In the genomic region with DNA sequence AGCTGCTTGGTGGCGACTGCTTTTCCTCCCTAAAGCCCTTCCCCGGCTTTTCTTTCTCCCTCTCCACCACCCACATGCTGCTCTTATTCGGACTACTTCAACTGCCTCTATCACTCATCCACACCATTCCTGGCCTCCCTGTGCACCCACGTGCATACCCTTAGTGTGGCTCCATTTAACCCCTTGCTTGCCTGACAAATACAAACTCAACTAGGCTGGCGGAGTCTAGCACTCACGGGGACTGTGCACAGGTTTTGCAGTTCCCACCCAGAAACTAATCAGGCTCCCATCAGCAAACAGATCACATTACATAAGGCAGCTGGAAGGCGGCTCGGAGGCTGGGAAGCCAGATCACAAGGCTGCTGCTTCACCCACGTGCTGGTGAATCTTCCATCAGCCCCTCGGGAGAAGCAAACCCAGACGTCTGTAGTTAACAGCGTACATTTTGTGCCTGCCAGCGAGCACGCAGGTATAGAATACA, we compare ENCODE assay signal across 8 mouse cellular contexts.
DNase-seq lines count a peak whose midpoint lies in the region; ATAC-seq and TF ChIP-seq lines count a peak whose summit lies in the region.

No protein-coding gene starts in this region.

- no peak for TF ChIP-seq POLR2A in thymus, adult 2 months (IDR thresholded peaks at IDR 0.05; ENCODE audit: control insufficient read depth, extremely low read depth, insufficient read depth, low read length, poor library complexity)

- H3K27ac ChIP-seq in forebrain, embryonic 12.5 days = no peak overlapping the region
- H3K27ac ChIP-seq in midbrain, embryonic 12.5 days (replicated peaks) = no peak overlapping the region; the same call in 1 of the 2 replicates
- no peak overlapping the region for H3K27ac ChIP-seq in stomach, postnatal 0 days (replicated peaks)
- no peak overlapping the region for H3K27ac ChIP-seq in thymus, adult 2 months (ENCODE audit: control insufficient read depth, insufficient read depth, low read length)

- H3K36me3 ChIP-seq in forebrain, embryonic 12.5 days (replicated peaks) = no peaks in the 10 kb centered on the region
- no peaks in the 10 kb centered on the region for H3K36me3 ChIP-seq in midbrain, embryonic 12.5 days
- H3K36me3 ChIP-seq in stomach, postnatal 0 days (ENCODE audit: control insufficient read depth, insufficient read depth, low read length) = no peaks in the 10 kb centered on the region
- H3K36me3 ChIP-seq in thymus, adult 2 months (ENCODE audit: control insufficient read depth, insufficient read depth, low read length) = no peaks in the 10 kb centered on the region

- no peaks in the 10 kb centered on the region for H3K9me3 ChIP-seq in forebrain, embryonic 12.5 days
- H3K9me3 ChIP-seq in midbrain, embryonic 12.5 days = no peaks in the 10 kb centered on the region
- no peaks in the 10 kb centered on the region for H3K9me3 ChIP-seq in stomach, postnatal 0 days (ENCODE audit: control insufficient read depth, low read length)

- no peak for TF ChIP-seq EP300 in stomach, postnatal 0 days (optimal IDR thresholded peaks at IDR 0.05)

- H3K27me3 ChIP-seq in forebrain, embryonic 12.5 days = peaks cover 11% of the 10 kb centered on the region; the same call in 1 of the 2 replicates
- peaks cover 8% of the 10 kb centered on the region; the same call in 1 of the 2 replicates for H3K27me3 ChIP-seq in midbrain, embryonic 12.5 days
- H3K27me3 ChIP-seq in stomach, postnatal 0 days (ENCODE audit: control insufficient read depth, insufficient read depth, low read length) = no peaks in the 10 kb centered on the region
- no peaks in the 10 kb centered on the region for H3K27me3 ChIP-seq in thymus, adult 2 months (ENCODE audit: control insufficient read depth, insufficient read depth, low read length)

- WGBS in forebrain, embryonic 12.5 days = 22% methylated on average over 14 of the region's 14 CpGs
- 18% methylated on average over 14 of the region's 14 CpGs for WGBS in midbrain, embryonic 12.5 days
- WGBS in stomach, postnatal 0 days = 13% methylated on average over 14 of the region's 14 CpGs
- 14% methylated on average over 14 of the region's 14 CpGs for WGBS in thymus, adult 2 months

- H3K4me1 ChIP-seq in forebrain, embryonic 12.5 days = peaks cover 2% of the 10 kb centered on the region; the same call in 1 of the 2 replicates
- peaks cover 5% of the 10 kb centered on the region; the same call in 1 of the 2 replicates for H3K4me1 ChIP-seq in midbrain, embryonic 12.5 days
- H3K4me1 ChIP-seq in stomach, postnatal 0 days (replicated peaks; ENCODE audit: control insufficient read depth, insufficient read depth) = no peaks in the 10 kb centered on the region
- H3K4me1 ChIP-seq in thymus, adult 2 months (replicated peaks; ENCODE audit: control insufficient read depth, insufficient read depth, low read length) = no peaks in the 10 kb centered on the region

- ATAC-seq in forebrain, embryonic 12.5 days (ENCODE audit: low FRiP score) = peak; percentile 52
- ATAC-seq in midbrain, embryonic 12.5 days (ENCODE audit: low FRiP score, low read depth) = peak; percentile 69
- no peak for ATAC-seq in stomach, postnatal 0 days (ENCODE audit: low FRiP score, low TSS enrichment)

- H3K9ac ChIP-seq in forebrain, embryonic 12.5 days = no peak overlapping the region; the same call in 1 of the 2 replicates
- H3K9ac ChIP-seq in midbrain, embryonic 12.5 days (replicated peaks) = peak overlapping the region; percentile 12; the same call in 1 of the 2 replicates
- no peak overlapping the region for H3K9ac ChIP-seq in stomach, postnatal 0 days (ENCODE audit: low read length)

- DNase-seq in adrenal gland, adult 8-10 months = peak; percentile 10
- DNase-seq in adrenal gland, adult 18-20 months (ENCODE audit: low spot score in 2 of 2) = no peak
- DNase-seq in brain, adult 2 months (ENCODE audit: low read depth, low spot score) = peak; percentile 91
- peak; percentile 73 for DNase-seq in layer of hippocampus, adult 11-12 months (ENCODE audit: low spot score)
- DNase-seq in stomach, postnatal 0 days (ENCODE audit: low spot score) = peak; percentile 12
- DNase-seq in thymus, adult 2 months = no peak

- H3K4me3 ChIP-seq in forebrain, embryonic 12.5 days (replicated peaks) = peak overlapping the region; percentile 19
- peak overlapping the region; percentile 25 for H3K4me3 ChIP-seq in midbrain, embryonic 12.5 days
- H3K4me3 ChIP-seq in stomach, postnatal 0 days (ENCODE audit: low read depth, low read length) = no peak overlapping the region
- H3K4me3 ChIP-seq in thymus, adult 2 months (ENCODE audit: control insufficient read depth, insufficient read depth, low read length) = no peak overlapping the region

- H3K4me2 ChIP-seq in forebrain, embryonic 12.5 days = peak overlapping the region; percentile 47
- H3K4me2 ChIP-seq in midbrain, embryonic 12.5 days (replicated peaks) = peak overlapping the region; percentile 46
- 0 out of 2 replicates have a peak overlapping the region, but pooled peaks have one; percentile 5 for H3K4me2 ChIP-seq in stomach, postnatal 0 days (replicated peaks; ENCODE audit: low read depth)

- TF ChIP-seq CTCF in stomach, postnatal 0 days (IDR thresholded peaks at IDR 0.05; ENCODE audit: low read depth) = no peak
- no peak for TF ChIP-seq CTCF in thymus, adult 2 months (IDR thresholded peaks at IDR 0.05; ENCODE audit: borderline replicate concordance, control insufficient read depth, extremely low read depth, insufficient read depth, low read length, poor library complexity)

Comparison
In these comparisons a context has a peak if more than half of its experiments do, and no peak if none do; other contexts are left out.
1. DNase-seq: peak in adrenal gland, adult 8-10 months (single experiment), brain, adult 2 months (single experiment), layer of hippocampus, adult 11-12 months (single experiment) and stomach, postnatal 0 days (single experiment); none in adrenal gland, adult 18-20 months (0 of 2) and thymus, adult 2 months (single experiment).
2. H3K4me3 ChIP-seq: peak in forebrain, embryonic 12.5 days (single experiment) and midbrain, embryonic 12.5 days (single experiment); none in stomach, postnatal 0 days (single experiment) and thymus, adult 2 months (single experiment).
3. Peak in every context shown above with its lines, with median percentiles within 50 percentile points of each other: H3K4me2 ChIP-seq.